Mouse (Mus musculus): ENCODE data around the gene Apba1. TPM values are rescaled to one million over a fixed set of nuclear protein-coding genes. Genes with fewer than 3 reads are reported as not detected.

Apba1 gene
- polyA plus RNA-seq, 1 experiment from 2014 or later = 0.79 TPM

DNA sequence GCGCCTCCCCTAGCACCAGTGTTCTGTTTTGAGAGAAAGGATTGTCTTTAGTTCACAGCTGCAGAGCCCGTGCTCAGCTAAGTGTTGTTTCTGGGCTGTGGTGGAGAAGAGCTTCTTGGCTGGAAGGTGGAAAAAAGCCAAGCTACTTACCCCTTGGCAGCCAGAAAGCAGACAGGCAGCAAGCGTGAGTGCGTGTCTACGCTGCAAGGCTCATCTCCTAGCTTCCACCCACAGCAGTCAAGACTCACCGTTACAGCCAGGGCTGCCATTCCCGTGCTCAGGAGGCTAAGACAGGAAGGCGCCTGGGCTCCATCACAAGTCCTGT, 161.5 kb downstream of the Apba1 start:
- Histone ChIP-seq H3K4me1 (ENCODE audit: control insufficient read depth, insufficient read depth, low read length) (no peaks in the 10 kb centered on the region; the same call in 1 of the 2 replicates), H3K4me3 (ENCODE audit: low read length) (no peak overlapping the region), H3K27ac (ENCODE audit: low read depth, low read length) (no peak overlapping the region), H3K27me3 (ENCODE audit: control insufficient read depth, insufficient read depth, low read length) (no peaks in the 10 kb centered on the region), H3K4me2 (replicated peaks; ENCODE audit: low read depth, low read length) (no peak overlapping the region), H3K9me3 (ENCODE audit: control insufficient read depth, low read length) (no peaks in the 10 kb centered on the region), H3K9ac (ENCODE audit: low read depth, low read length) (no peak overlapping the region), H3K36me3 (ENCODE audit: control insufficient read depth, insufficient read depth, low read length) (no peaks in the 10 kb centered on the region)
- WGBS = 85% methylated on average over 8 of the region's 8 CpGs
- ATAC-seq (ENCODE audit: low FRiP score, low TSS enrichment) = no peak

DNA sequence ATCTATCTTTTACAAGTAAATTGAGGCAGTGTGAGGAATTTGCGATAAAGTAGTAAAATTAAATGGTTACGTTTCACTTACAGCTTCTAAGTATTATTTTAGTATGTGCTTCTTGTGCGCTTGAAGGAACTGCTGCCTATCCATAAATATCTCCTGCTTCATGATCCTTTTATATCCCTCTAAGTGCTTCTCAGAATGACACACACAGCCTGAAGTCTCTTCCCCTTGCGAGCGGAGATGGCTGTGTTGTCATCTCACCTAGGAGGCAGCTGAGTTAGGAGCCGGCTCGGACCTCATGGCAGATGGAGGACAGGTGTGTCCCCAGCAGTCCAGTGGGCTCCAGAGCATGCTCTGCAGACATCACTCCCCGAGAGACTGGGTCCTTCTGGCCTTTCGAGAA, 163.9 kb downstream of the Apba1 start:
- Histone ChIP-seq H3K27me3 (ENCODE audit: control insufficient read depth, insufficient read depth, low read length) (no peaks in the 10 kb centered on the region), H3K4me2 (replicated peaks; ENCODE audit: low read depth, low read length) (no peak overlapping the region), H3K36me3 (ENCODE audit: control insufficient read depth, insufficient read depth, low read length) (no peaks in the 10 kb centered on the region), H3K9ac (ENCODE audit: low read depth, low read length) (no peak overlapping the region), H3K9me3 (ENCODE audit: control insufficient read depth, low read length) (no peaks in the 10 kb centered on the region), H3K4me3 (ENCODE audit: low read length) (no peak overlapping the region), H3K27ac (ENCODE audit: low read depth, low read length) (no peak overlapping the region), H3K4me1 (ENCODE audit: control insufficient read depth, insufficient read depth, low read length) (no peaks in the 10 kb centered on the region; the same call in 1 of the 2 replicates)
- WGBS = 81% methylated on average over 9 of the region's 9 CpGs
- no peak for ATAC-seq (ENCODE audit: low FRiP score, low TSS enrichment)

DNA sequence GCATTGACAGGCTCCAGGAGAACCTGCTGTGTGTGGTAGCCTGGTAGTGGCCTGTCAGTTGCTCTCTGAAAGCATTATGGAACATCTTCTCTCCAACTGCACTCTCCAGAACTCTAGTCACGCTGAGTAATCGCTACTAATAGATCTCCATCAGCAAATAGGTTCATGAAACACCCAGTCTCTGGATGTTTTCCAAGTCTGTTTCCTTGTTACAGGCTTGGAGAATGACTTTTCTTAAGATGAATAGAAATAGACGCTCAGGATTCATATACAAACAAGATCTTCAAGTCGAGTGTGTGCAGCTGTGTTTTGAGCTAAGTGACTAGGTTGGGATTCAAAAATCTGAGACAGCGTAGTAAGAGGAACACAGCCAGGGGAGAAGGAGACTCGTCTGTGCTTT, 165.4 kb downstream of the Apba1 start:
- Histone ChIP-seq H3K9ac (ENCODE audit: low read depth, low read length) (no peak overlapping the region), H3K36me3 (ENCODE audit: control insufficient read depth, insufficient read depth, low read length) (no peaks in the 10 kb centered on the region), H3K4me1 (ENCODE audit: control insufficient read depth, insufficient read depth, low read length) (no peaks in the 10 kb centered on the region; the same call in 1 of the 2 replicates), H3K27ac (ENCODE audit: low read depth, low read length) (no peak overlapping the region), H3K4me3 (ENCODE audit: low read length) (no peak overlapping the region), H3K9me3 (ENCODE audit: control insufficient read depth, low read length) (no peaks in the 10 kb centered on the region), H3K4me2 (replicated peaks; ENCODE audit: low read depth, low read length) (no peak overlapping the region), H3K27me3 (ENCODE audit: control insufficient read depth, insufficient read depth, low read length) (no peaks in the 10 kb centered on the region)
- 79% methylated on average over 6 of the region's 6 CpGs for WGBS
- no peak for ATAC-seq (ENCODE audit: low FRiP score, low TSS enrichment)

DNA sequence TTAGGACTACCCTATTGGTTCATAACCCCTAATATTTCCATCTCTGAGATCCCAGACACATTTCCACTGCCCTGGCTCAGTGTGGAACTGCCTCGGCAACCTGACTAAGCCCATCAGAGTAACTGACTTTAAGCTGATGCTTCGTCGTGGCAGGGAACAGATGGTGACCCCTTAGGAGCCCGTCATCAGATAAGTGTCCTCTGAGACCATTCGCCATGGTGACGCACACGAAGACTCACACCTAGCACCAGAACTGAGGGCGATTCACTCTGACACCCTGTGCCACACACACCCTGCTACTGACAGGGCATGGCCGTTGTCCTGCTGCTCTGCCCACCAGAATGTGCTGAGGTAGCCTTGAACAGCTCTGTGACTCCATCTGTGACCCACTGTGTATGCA, 166.1 kb downstream of the Apba1 start:
- ATAC-seq (ENCODE audit: low FRiP score, low TSS enrichment) = no peak
- H3K4me1 ChIP-seq (ENCODE audit: control insufficient read depth, insufficient read depth, low read length) = no peaks in the 10 kb centered on the region
- WGBS = 61% methylated on average over 9 of the region's 9 CpGs
- H3K27me3 ChIP-seq (ENCODE audit: control insufficient read depth, insufficient read depth, low read length) = no peaks in the 10 kb centered on the region
- H3K36me3 ChIP-seq (ENCODE audit: control insufficient read depth, insufficient read depth, low read length) = no peaks in the 10 kb centered on the region
- no peak overlapping the region for H3K4me3 ChIP-seq (ENCODE audit: low read length)
- no peak overlapping the region for H3K9ac ChIP-seq (ENCODE audit: low read depth, low read length)
- H3K27ac ChIP-seq (ENCODE audit: low read depth, low read length) = no peak overlapping the region
- H3K9me3 ChIP-seq (ENCODE audit: control insufficient read depth, low read length) = no peaks in the 10 kb centered on the region
- H3K4me2 ChIP-seq (replicated peaks; ENCODE audit: low read depth, low read length) = no peak overlapping the region

DNA sequence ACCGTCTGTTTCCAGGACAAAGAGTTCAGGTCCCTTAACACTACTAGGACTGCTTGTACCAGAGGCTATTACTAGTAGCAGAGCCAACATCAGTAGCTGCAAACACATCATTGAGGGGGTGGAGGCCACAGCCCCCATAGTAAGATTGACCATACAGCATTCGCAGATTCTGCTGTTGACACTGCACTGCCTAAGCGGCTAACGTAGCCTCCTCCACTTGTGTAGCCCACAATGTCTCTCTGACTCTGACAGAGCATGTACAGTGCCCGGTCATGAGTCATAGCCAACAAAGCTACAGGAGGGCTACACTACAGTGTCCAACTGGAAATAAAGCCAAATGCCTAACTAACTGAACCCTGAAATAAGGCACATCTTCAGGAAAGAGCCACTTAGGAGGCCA, 166.9 kb downstream of the Apba1 start:
- WGBS = 94% methylated on average over 5 of the region's 5 CpGs
- no peaks in the 10 kb centered on the region for H3K9me3 ChIP-seq (ENCODE audit: control insufficient read depth, low read length)
- H3K9ac ChIP-seq (ENCODE audit: low read depth, low read length) = no peak overlapping the region
- no peak overlapping the region for H3K4me3 ChIP-seq (ENCODE audit: low read length)
- H3K27ac ChIP-seq (ENCODE audit: low read depth, low read length) = no peak overlapping the region
- no peak for ATAC-seq (ENCODE audit: low FRiP score, low TSS enrichment)
- H3K27me3 ChIP-seq (ENCODE audit: control insufficient read depth, insufficient read depth, low read length) = no peaks in the 10 kb centered on the region
- no peaks in the 10 kb centered on the region for H3K4me1 ChIP-seq (ENCODE audit: control insufficient read depth, insufficient read depth, low read length)
- H3K36me3 ChIP-seq (ENCODE audit: control insufficient read depth, insufficient read depth, low read length) = no peaks in the 10 kb centered on the region
- H3K4me2 ChIP-seq (replicated peaks; ENCODE audit: low read depth, low read length) = no peak overlapping the region

DNA sequence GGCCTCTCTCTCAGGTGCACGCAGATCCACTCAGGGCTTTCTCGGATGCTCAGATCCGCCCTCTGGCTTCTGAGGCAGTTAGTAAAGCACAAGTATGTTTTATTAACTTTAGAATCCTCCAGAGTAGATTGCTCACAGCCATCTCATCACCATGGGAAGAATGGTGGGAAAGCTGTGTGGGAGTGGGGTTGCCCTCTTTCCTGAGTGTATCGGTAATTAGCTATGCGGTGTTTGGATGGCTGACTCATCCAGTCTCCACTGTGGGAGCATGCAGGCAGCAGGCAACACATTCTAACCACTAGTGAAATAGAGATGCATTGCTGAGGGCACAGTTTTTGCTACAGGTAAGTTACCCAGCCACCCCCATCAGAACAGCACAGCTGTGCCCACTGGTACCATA, 172.1 kb downstream of the Apba1 start:
- Histone ChIP-seq H3K27ac (ENCODE audit: low read depth, low read length) (no peak overlapping the region), H3K9ac (ENCODE audit: low read depth, low read length) (no peak overlapping the region), H3K4me3 (ENCODE audit: low read length) (no peak overlapping the region), H3K9me3 (ENCODE audit: control insufficient read depth, low read length) (peaks cover 7% of the 10 kb centered on the region; the same call in 1 of the 2 replicates), H3K4me2 (replicated peaks; ENCODE audit: low read depth, low read length) (no peak overlapping the region), H3K27me3 (ENCODE audit: control insufficient read depth, insufficient read depth, low read length) (no peaks in the 10 kb centered on the region), H3K4me1 (ENCODE audit: control insufficient read depth, insufficient read depth, low read length) (no peaks in the 10 kb centered on the region), H3K36me3 (ENCODE audit: control insufficient read depth, insufficient read depth, low read length) (no peaks in the 10 kb centered on the region; the same call in 1 of the 2 replicates)
- 82% methylated on average over 5 of the region's 5 CpGs for WGBS
- no peak for ATAC-seq (ENCODE audit: low FRiP score, low TSS enrichment)

DNA sequence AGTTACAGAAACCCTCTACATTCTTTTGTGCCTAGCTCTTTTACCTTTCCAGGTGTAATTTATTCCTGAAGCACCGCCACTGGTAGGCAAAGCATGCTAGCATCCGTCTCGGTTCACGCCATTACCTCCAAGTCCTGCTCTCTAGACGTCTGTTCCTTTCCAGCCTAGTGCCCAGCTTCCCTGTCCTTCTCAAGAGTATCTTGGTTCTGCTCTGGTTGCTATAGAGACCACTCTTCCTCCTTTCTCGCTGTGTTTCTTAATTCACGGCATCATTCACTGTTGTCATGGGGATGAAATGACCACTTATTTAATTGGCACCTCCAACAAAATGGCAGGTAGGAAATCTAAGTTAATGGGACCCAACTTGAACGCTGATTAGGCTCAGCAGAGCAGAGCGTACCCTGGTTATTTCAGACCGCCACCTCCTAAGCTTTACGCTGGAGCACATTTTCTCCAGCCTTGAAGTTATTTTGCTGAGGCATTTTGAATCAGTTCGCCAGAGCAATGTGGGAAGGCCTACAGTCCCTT, 182.8 kb downstream of the Apba1 start:
- no peak overlapping the region for H3K9ac ChIP-seq (ENCODE audit: low read depth, low read length)
- no peak for ATAC-seq (ENCODE audit: low FRiP score, low TSS enrichment)

DNA sequence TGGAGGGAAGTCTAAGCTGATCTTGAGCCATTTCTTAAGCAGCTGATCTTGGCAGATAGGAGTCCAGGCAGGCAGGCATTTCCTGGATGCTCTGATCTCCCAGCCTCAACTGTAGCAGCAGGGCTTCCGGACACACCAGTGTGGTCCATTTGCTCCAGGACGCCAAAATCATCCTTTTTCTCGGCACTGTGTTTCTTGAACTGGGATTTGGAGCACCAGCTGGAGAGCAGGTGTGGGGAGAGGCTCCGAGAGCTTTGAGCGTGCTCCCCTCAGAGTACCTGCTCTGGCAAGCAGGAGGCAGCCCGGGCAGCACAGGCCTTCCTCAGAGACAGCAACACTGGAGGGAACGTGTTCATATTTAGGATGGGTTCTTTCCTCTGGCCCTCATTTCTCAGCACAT, 184.2 kb downstream of the Apba1 start:
- Histone ChIP-seq H3K4me3 (ENCODE audit: low read length) (no peak overlapping the region), H3K4me2 (replicated peaks; ENCODE audit: low read depth, low read length) (no peak overlapping the region), H3K4me1 (ENCODE audit: control insufficient read depth, insufficient read depth, low read length) (no peaks in the 10 kb centered on the region), H3K27me3 (ENCODE audit: control insufficient read depth, insufficient read depth, low read length) (no peaks in the 10 kb centered on the region), H3K9ac (ENCODE audit: low read depth, low read length) (no peak overlapping the region), H3K27ac (ENCODE audit: low read depth, low read length) (no peak overlapping the region), H3K9me3 (ENCODE audit: control insufficient read depth, low read length) (no peaks in the 10 kb centered on the region), H3K36me3 (ENCODE audit: control insufficient read depth, insufficient read depth, low read length) (no peaks in the 10 kb centered on the region)
- WGBS = 90% methylated on average over 7 of the region's 7 CpGs
- no peak for ATAC-seq (ENCODE audit: low FRiP score, low TSS enrichment)

More for the DNA sequence above, 182.8 kb downstream of the Apba1 start:
- H3K27ac ChIP-seq (ENCODE audit: low read depth, low read length) = no peak overlapping the region
- 82% methylated on average over 12 of the region's 12 CpGs for WGBS
- no peak overlapping the region for H3K4me2 ChIP-seq (replicated peaks; ENCODE audit: low read depth, low read length)
- no peaks in the 10 kb centered on the region for H3K4me1 ChIP-seq (ENCODE audit: control insufficient read depth, insufficient read depth, low read length)
- H3K9me3 ChIP-seq (ENCODE audit: control insufficient read depth, low read length) = no peaks in the 10 kb centered on the region
- H3K36me3 ChIP-seq (ENCODE audit: control insufficient read depth, insufficient read depth, low read length) = no peaks in the 10 kb centered on the region
- H3K4me3 ChIP-seq (ENCODE audit: low read length) = no peak overlapping the region
- no peaks in the 10 kb centered on the region for H3K27me3 ChIP-seq (ENCODE audit: control insufficient read depth, insufficient read depth, low read length)

DNA sequence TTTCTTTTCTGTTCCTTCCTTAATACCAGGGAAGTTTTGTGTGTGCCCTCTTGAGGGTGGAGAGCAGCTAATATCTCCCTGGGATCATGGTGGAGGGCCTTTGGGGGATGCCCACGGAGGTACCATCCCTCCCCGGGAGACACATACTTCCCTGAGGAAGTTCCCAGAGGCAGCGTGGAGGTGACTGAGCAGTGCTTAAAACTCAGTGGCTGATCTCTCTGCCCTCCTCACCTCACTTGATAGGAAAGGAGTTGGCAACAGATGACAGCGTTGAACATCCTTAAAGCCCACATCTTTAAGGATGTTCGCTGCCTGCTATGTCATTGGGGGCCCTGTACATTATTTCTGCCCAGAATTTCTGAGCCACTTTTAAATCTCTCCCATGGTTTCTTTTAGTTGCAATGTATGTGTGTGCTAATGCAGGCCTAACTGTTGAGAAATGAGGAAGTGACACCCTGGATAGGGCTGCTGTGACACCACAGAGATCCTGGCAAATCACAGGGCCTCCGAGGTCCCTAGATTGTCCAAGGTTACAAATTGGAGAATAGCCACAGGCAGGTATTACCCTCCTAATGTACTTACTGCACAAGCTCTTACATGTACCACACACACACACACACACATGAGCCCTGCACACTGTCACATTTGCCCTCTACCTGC, 187.5 kb downstream of the Apba1 start:
- Histone ChIP-seq H3K27me3 (ENCODE audit: control insufficient read depth, insufficient read depth, low read length) (no peaks in the 10 kb centered on the region), H3K9me3 (ENCODE audit: control insufficient read depth, low read length) (no peaks in the 10 kb centered on the region), H3K4me2 (replicated peaks; ENCODE audit: low read depth, low read length) (no peak overlapping the region), H3K27ac (ENCODE audit: low read depth, low read length) (no peak overlapping the region), H3K9ac (ENCODE audit: low read depth, low read length) (no peak overlapping the region), H3K4me3 (ENCODE audit: low read length) (no peak overlapping the region), H3K36me3 (ENCODE audit: control insufficient read depth, insufficient read depth, low read length) (no peaks in the 10 kb centered on the region), H3K4me1 (ENCODE audit: control insufficient read depth, insufficient read depth, low read length) (0 out of 2 replicates have a peak, but pooled peaks cover 4% of the 10 kb centered on the region)
- WGBS = 80% methylated on average over 6 of the region's 6 CpGs
- no peak for ATAC-seq (ENCODE audit: low FRiP score, low TSS enrichment)
